Mouse (Mus musculus) E14TG2a.4 (cell line): ENCODE results near the gene Dntt.

ENCODE experiments used
- CTCF ChIP-seq: conservative IDR thresholded peaks from 2 replicates; pipeline ENCODE4 v1.5.1; 2014; ENCODE audit warnings: low read length
- NANOG ChIP-seq: IDR thresholded peaks from 2 replicates; pipeline ENCODE4 v1.6.1; 2014; ENCODE audit warnings: borderline replicate concordance, low read length, mixed read lengths
- POU5F1 ChIP-seq: IDR thresholded peaks from 2 replicates; pipeline ENCODE4 v1.6.1; 2014; ENCODE audit warnings: low read length, borderline replicate concordance

DNA sequence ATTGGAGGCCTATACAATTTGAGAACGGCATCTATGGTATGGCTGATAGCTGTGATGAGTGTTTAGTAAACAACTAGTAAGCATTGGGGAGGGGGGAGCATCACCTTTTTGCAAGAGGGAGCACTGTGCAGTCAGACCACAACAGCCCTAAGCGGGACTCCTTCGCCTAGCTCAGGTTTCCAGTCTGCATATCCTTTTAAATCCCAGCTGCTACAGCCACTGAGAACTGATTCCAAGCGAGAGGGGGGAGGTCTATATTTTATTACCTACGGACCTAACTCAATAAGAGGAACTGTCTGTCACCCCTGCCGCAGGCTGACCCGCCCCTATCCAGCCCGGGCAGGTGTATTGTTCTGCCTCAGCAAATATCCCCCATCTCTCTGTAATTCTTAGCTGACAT is 78.5 kb downstream of the Dntt start:
- TF ChIP-seq CTCF: no peak
- no peak for TF ChIP-seq POU5F1
- TF ChIP-seq NANOG: no peak
